ENCODE assay signal across 27 mouse cellular contexts in genomic region chr1:70037384-70037783, GRCm38 (mm10).
"Had no signal": no experiment of that assay in that cellular context is flagged by ENCODE, and none has a peak within 500 bp of the region (broad histone marks: within the 10 kb centered on the region; RNA-seq: fewer than 3 reads in every experiment).

No protein-coding gene starts in this region.

- H3K4me3 ChIP-seq: heart, adult 2 months; heart, embryonic 13.5 days; heart, embryonic 15.5 days; hindbrain, embryonic 13.5 days; hindbrain, embryonic 15.5 days; layer of hippocampus, adult 2 months; left cerebral cortex, adult 2 months; limb, embryonic 10.5 days; limb, embryonic 12.5 days; liver, embryonic 13.5 days; liver, embryonic 15.5 days had no signal

- H3K4me1 ChIP-seq: heart, embryonic 13.5 days; heart, embryonic 15.5 days; hindbrain, embryonic 13.5 days; hindbrain, embryonic 15.5 days; limb, embryonic 10.5 days; limb, embryonic 12.5 days; liver, embryonic 13.5 days; liver, embryonic 15.5 days had no signal

- H3K27me3 ChIP-seq: heart, embryonic 13.5 days; heart, embryonic 15.5 days; hindbrain, embryonic 13.5 days; hindbrain, embryonic 15.5 days; limb, embryonic 12.5 days; liver, embryonic 13.5 days; liver, embryonic 15.5 days had no signal

- H3K4me2 ChIP-seq: heart, embryonic 11.5 days; heart, embryonic 13.5 days; heart, embryonic 15.5 days; hindbrain, embryonic 13.5 days; hindbrain, embryonic 15.5 days; limb, embryonic 12.5 days; liver, embryonic 11.5 days; liver, embryonic 13.5 days; liver, embryonic 15.5 days had no signal

- H3K9ac ChIP-seq: heart, embryonic 13.5 days; heart, embryonic 15.5 days; hindbrain, embryonic 13.5 days; hindbrain, embryonic 15.5 days; limb, embryonic 12.5 days; liver, embryonic 13.5 days; liver, embryonic 15.5 days; liver, postnatal 0 days had no signal

- H3K9me3 ChIP-seq: heart, embryonic 13.5 days; heart, embryonic 15.5 days; hindbrain, embryonic 13.5 days; hindbrain, embryonic 15.5 days; limb, embryonic 10.5 days; limb, embryonic 12.5 days; liver, embryonic 13.5 days; liver, embryonic 15.5 days had no signal

- H3K27ac ChIP-seq: heart, adult 2 months; heart, embryonic 13.5 days; heart, embryonic 15.5 days; hindbrain, embryonic 13.5 days; hindbrain, embryonic 15.5 days; hindbrain, postnatal 0 days; layer of hippocampus, adult 2 months; left cerebral cortex, adult 2 months; limb, embryonic 10.5 days; limb, embryonic 12.5 days; liver, embryonic 13.5 days; liver, embryonic 15.5 days had no signal

- ATAC-seq: hindbrain, postnatal 0 days; intestine, embryonic 16.5 days; liver, postnatal 0 days had no signal

- DNase-seq: gastrocnemius, postnatal 14 days; gastrocnemius, postnatal 36 days; heart, adult 11 months; heart, adult 2 months; heart, postnatal 14 days; heart, postnatal 36 days; kidney, adult 11 months; kidney, adult 2 months; kidney, postnatal 10 days; kidney, postnatal 25 days; kidney, postnatal 4 days; liver; liver, embryonic 13.5 days; liver, postnatal 0 days had no signal

- H3K36me3 ChIP-seq: heart, embryonic 13.5 days; heart, embryonic 15.5 days; hindbrain, embryonic 13.5 days; hindbrain, embryonic 15.5 days; limb, embryonic 10.5 days; limb, embryonic 12.5 days; liver, embryonic 13.5 days; liver, embryonic 15.5 days had no signal
